ENCODE assay signal across 19 mouse cellular contexts in the genomic region with DNA sequence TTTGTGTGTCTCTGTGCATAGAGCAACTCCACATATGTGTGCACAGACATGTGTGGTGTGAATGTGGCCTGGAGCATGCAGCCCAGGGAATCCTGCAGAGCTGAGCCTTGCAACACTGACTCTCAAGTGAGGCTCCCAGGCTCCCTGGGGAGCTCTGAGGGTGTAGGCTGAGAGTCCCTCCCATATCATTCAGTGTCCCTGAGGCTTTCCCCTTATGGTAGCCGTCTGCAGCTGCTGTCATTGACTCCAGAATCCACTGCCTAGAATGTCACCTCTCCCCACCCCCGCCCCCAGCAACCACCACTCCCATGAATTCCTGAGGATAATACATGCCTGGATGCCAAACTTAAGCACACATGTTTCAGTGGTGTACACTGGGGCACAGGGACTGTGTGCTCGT.
A peak's percentile ranks its signal among the peaks of the same experiment; 100 is the strongest.
DNase-seq lines count a peak whose midpoint lies in the region; ATAC-seq lines count a peak whose summit lies in the region.
"Had no signal": no experiment of that assay in that cellular context is flagged by ENCODE, and none has a peak within 500 bp of the region (broad histone marks: within the 10 kb centered on the region; RNA-seq: fewer than 3 reads in every experiment).

No protein-coding gene starts in this region.

- H3K9ac ChIP-seq in hindbrain, embryonic 16.5 days (ENCODE audit: low read depth, low read length), result no peak overlapping the region
- H3K9ac ChIP-seq in heart, embryonic 16.5 days (ENCODE audit: low read length), result no peak overlapping the region
- H3K9ac ChIP-seq: embryonic facial prominence, embryonic 13.5 days; liver, embryonic 12.5 days; midbrain, embryonic 12.5 days had no signal

- 0 out of 2 replicates have a peak overlapping the region, but pooled peaks have one; percentile 5 for H3K27ac ChIP-seq in hindbrain, embryonic 10.5 days
- no peak overlapping the region for H3K27ac ChIP-seq in hindbrain, embryonic 16.5 days (ENCODE audit: low read depth, low read length)
- H3K27ac ChIP-seq in heart, embryonic 16.5 days (ENCODE audit: low read length), result peak overlapping the region; percentile 19
- H3K27ac ChIP-seq: embryonic facial prominence, embryonic 13.5 days; hindbrain, postnatal 0 days; kidney, postnatal 0 days; liver, embryonic 12.5 days; macrophage; midbrain, embryonic 12.5 days had no signal

- no peak for DNase-seq in hindbrain, embryonic 10.5 days (ENCODE audit: low spot score)
- DNase-seq in lung, postnatal 4 days, result peak; percentile 12 to 59
- DNase-seq in lung, postnatal 36 days, result no peak
- DNase-seq in layer of hippocampus, adult 11-12 months (ENCODE audit: low spot score), result no peak
- DNase-seq in layer of hippocampus, adult 9-11 months, result no peak
- DNase-seq: adrenal gland, adult 2 months; cerebellum, adult 9-10 months; gastrocnemius, postnatal 36 days; kidney, adult 18-20 months; thymus, postnatal 14 days had no signal

- peaks cover 44% of the 10 kb centered on the region for H3K4me1 ChIP-seq in hindbrain, embryonic 10.5 days (replicated peaks)
- peaks cover 13% of the 10 kb centered on the region for H3K4me1 ChIP-seq in hindbrain, embryonic 16.5 days (ENCODE audit: control insufficient read depth, insufficient read depth, low read depth, low read length)
- H3K4me1 ChIP-seq in heart, embryonic 16.5 days (ENCODE audit: control insufficient read depth, insufficient read depth, low read length), result peaks cover 24% of the 10 kb centered on the region
- H3K4me1 ChIP-seq: liver, embryonic 12.5 days had no signal

- no peak overlapping the region for H3K4me2 ChIP-seq in hindbrain, embryonic 16.5 days (ENCODE audit: low read length)
- 0 out of 2 replicates have a peak overlapping the region, but pooled peaks have one; percentile 7 for H3K4me2 ChIP-seq in heart, embryonic 16.5 days (ENCODE audit: low read depth, low read length)
- H3K4me2 ChIP-seq: embryonic facial prominence, embryonic 13.5 days; liver, embryonic 12.5 days; midbrain, embryonic 12.5 days had no signal

- H3K9me3 ChIP-seq in hindbrain, embryonic 10.5 days, result no peaks in the 10 kb centered on the region
- no peaks in the 10 kb centered on the region for H3K9me3 ChIP-seq in hindbrain, embryonic 16.5 days (ENCODE audit: control insufficient read depth, low read length)
- no peaks in the 10 kb centered on the region for H3K9me3 ChIP-seq in heart, embryonic 16.5 days (replicated peaks; ENCODE audit: control insufficient read depth, low read length)
- H3K9me3 ChIP-seq: embryonic facial prominence, embryonic 13.5 days; liver, embryonic 12.5 days; midbrain, embryonic 12.5 days had no signal

- no peak for ATAC-seq in hindbrain, embryonic 16.5 days
- ATAC-seq in heart, embryonic 16.5 days (replicated peaks; ENCODE audit: extremely low read depth, insufficient read depth, low FRiP score), result peak; percentile 71
- ATAC-seq: forebrain, embryonic 16.5 days; hindbrain, postnatal 0 days; liver, embryonic 12.5 days had no signal

- H3K4me3 ChIP-seq in hindbrain, embryonic 10.5 days, result no peak overlapping the region
- H3K4me3 ChIP-seq in hindbrain, embryonic 16.5 days (ENCODE audit: low read length), result no peak overlapping the region
- H3K4me3 ChIP-seq in heart, embryonic 16.5 days (ENCODE audit: low read length), result no peak overlapping the region
- H3K4me3 ChIP-seq: embryonic facial prominence, embryonic 13.5 days; liver, embryonic 12.5 days; midbrain, embryonic 12.5 days had no signal

- H3K36me3 ChIP-seq in hindbrain, embryonic 10.5 days, result no peaks in the 10 kb centered on the region
- H3K36me3 ChIP-seq in hindbrain, embryonic 16.5 days (ENCODE audit: control insufficient read depth, insufficient read depth, low read length), result no peaks in the 10 kb centered on the region
- no peaks in the 10 kb centered on the region for H3K36me3 ChIP-seq in heart, embryonic 16.5 days (ENCODE audit: control insufficient read depth, insufficient read depth)
- H3K36me3 ChIP-seq: embryonic facial prominence, embryonic 13.5 days; liver, embryonic 12.5 days; midbrain, embryonic 12.5 days had no signal

- no peaks in the 10 kb centered on the region for H3K27me3 ChIP-seq in hindbrain, embryonic 10.5 days (ENCODE audit: insufficient read depth, poor library complexity, severe bottlenecking)
- no peaks in the 10 kb centered on the region for H3K27me3 ChIP-seq in hindbrain, embryonic 16.5 days (replicated peaks; ENCODE audit: control insufficient read depth, insufficient read depth, low read length)
- no peaks in the 10 kb centered on the region for H3K27me3 ChIP-seq in heart, embryonic 16.5 days (ENCODE audit: control insufficient read depth, insufficient read depth, low read length)
- H3K27me3 ChIP-seq: embryonic facial prominence, embryonic 13.5 days; liver, embryonic 12.5 days; midbrain, embryonic 12.5 days had no signal

- WGBS in hindbrain, embryonic 10.5 days, result 54% methylated on average over 3 of the region's 3 CpGs
- 59% methylated on average over 3 of the region's 3 CpGs for WGBS in hindbrain, embryonic 16.5 days
- WGBS in heart, embryonic 16.5 days, result 31% methylated on average over 3 of the region's 3 CpGs

Comparison
In these comparisons a context has a peak if more than half of its experiments do, and no peak if none do; other contexts are left out.
1. DNase-seq: peak in lung, postnatal 4 days (2 of 2); none in hindbrain, embryonic 10.5 days (single experiment), lung, postnatal 36 days (single experiment), layer of hippocampus, adult 11-12 months (single experiment) and layer of hippocampus, adult 9-11 months (single experiment).